Mouse (Mus musculus) liver, postnatal 0 days (tissue): ENCODE measurements around the gene Patz1. TPM values are rescaled to one million over a fixed set of nuclear protein-coding genes. Genes with fewer than 3 reads are reported as not detected.
A peak's percentile ranks its signal among the peaks of the same experiment; 100 is the strongest.

ENCODE experiments used
- ATAC-seq: fragments of 200-750 bp; cut with Nextera tagmentation; 2 replicates; pipeline ENCODE4 v1.8.0; 2017; ENCODE audit warnings: mild to moderate bottlenecking, moderate library complexity
- DNase-seq: peaks from one replicate; pipeline ENCODE4 v3.0.0-alpha.2; 2016
- H3K27ac ChIP-seq: fragments of 300-500 bp; sonication (generic); 2 replicates; pipeline ENCODE4 v1.5.1; 2014; ENCODE audit warnings: antibody characterized with exemption, moderate library complexity, mild to moderate bottlenecking, low read depth
- H3K27me3 ChIP-seq: fragments of 300-500 bp; sonication (generic); 2 replicates; pipeline ENCODE4 v1.6.1; 2014; ENCODE audit warnings: low read length, control low read depth, mixed read lengths; ENCODE audit not compliant: insufficient read depth
- H3K36me3 ChIP-seq: fragments of 300-500 bp; sonication (generic); replicated peaks from 2 replicates; pipeline ENCODE4 v1.6.1; 2014; ENCODE audit warnings: mild to moderate bottlenecking, control low read depth, low read length, moderate library complexity, mixed read lengths; ENCODE audit not compliant: insufficient read depth
- H3K4me1 ChIP-seq: fragments of 300-500 bp; sonication (generic); 2 replicates; pipeline ENCODE4 v1.6.1; 2014; ENCODE audit warnings: antibody characterized with exemption, mild to moderate bottlenecking, control low read depth; ENCODE audit not compliant: insufficient read depth
- H3K4me2 ChIP-seq: fragments of 300-500 bp; sonication (generic); 2 replicates; pipeline ENCODE4 v1.6.1; 2014; ENCODE audit warnings: low read depth, mild to moderate bottlenecking, low read length, moderate library complexity, mixed read lengths
- H3K4me3 ChIP-seq: fragments of 300-500 bp; sonication (generic); 2 replicates; pipeline ENCODE4 v1.5.1; 2014; ENCODE audit warnings: low read depth, low read length
- H3K9ac ChIP-seq: fragments of 300-500 bp; sonication (generic); replicated peaks from 2 replicates; pipeline ENCODE4 v1.6.1; 2014; ENCODE audit warnings: mild to moderate bottlenecking, moderate library complexity
- H3K9me3 ChIP-seq: fragments of 300-500 bp; sonication (generic); 2 replicates; pipeline ENCODE4 v1.6.1; 2016; ENCODE audit warnings: mild to moderate bottlenecking, control low read depth, low read length, mixed read lengths
- CTCF ChIP-seq: sonication (generic); IDR thresholded peaks from 2 replicates; pipeline ENCODE4 v1.5.1; 2016; ENCODE audit warnings: antibody characterized with exemption, low read depth
- EP300 ChIP-seq: IDR thresholded peaks from 2 replicates; pipeline ENCODE4 v1.6.1; 2016; ENCODE audit warnings: antibody characterized with exemption, low read depth, mild to moderate bottlenecking
- WGBS: fragments of 180-500 bp; shearing (Covaris S2); extraction: QIAGEN DNeasy Blood & Tissue Kit; methylation state at CpG from one replicate; pipeline ENCODE4 v1.1.7; 2014; ENCODE audit not compliant: insufficient replicate concordance; 5-methylcytosine and 5-hydroxymethylcytosine counted together
- polyA plus RNA-seq: library from polyadenylated mRNA; unstranded; fragments of >200 nt; fragmentation: Nextera tagmentation; extraction: Ambion mirVana; gene quantifications from 2 replicates; pipeline ENCODE4 v1.2.1, GENCODE M21; 2015

The Patz1 gene
- polyA plus RNA-seq, 1 experiment from 2014 or later = 8.8 TPM

GRCm38 (mm10) chr11:3305821-3306220, 17.1 kb downstream of the Patz1 start:
- Histone ChIP-seq H3K36me3 (peaks cover 64% of the 10 kb centered on the region), H3K4me3 (no peak overlapping the region), H3K27me3 (no peaks in the 10 kb centered on the region), H3K9ac (no peak overlapping the region), H3K27ac (no peak overlapping the region), H3K9me3 (no peaks in the 10 kb centered on the region), H3K4me1 (no peaks in the 10 kb centered on the region; the same call in 1 of the 2 replicates), H3K4me2 (no peak overlapping the region)
- no peak for DNase-seq
- ATAC-seq = no peak
- TF ChIP-seq CTCF (no peak), EP300 (no peak)
- 84% methylated on average over 4 of the region's 4 CpGs for WGBS

DNA sequence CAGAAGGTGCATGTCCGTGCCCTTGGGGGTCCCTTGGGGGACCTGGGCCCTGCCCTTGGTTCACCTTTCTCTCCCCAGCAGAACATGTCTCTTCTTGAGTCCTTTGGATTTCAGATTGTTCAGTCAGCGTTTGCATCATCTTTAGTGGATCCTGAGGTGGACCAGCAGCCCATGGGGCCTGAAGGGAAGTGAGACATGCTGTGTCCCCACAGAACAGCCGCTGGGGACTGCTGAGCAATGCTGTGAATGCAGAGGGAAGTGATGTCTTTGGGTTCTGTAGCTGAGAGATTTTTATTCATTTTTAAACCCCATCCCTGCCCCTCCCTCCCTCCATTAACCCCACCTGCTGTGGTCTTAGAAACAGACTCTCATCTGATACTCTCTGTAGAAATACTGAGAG, 19.2 kb downstream of the Patz1 start:
- no peak overlapping the region for H3K4me2 ChIP-seq

DNA sequence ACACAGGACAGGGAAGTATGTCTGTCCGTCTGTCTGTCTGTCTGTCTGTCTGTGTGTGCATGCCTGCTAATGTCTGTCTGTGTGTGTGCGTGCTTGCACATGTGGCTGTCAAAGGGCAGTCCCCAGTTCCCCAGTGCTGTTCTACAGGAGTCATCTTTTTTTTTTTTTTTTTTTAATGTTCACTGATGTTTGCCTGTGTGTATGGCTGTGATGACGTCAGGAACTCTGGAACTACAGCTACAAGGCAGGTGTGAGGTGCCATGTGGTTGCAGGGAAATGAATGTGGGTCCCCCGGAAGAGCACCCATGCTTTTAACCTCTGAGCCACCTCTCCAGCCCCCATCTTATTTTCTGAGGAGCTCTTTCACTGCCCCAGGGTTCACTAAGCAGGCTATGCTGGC, 21.2 kb downstream of the Patz1 start:
- no peak for ATAC-seq
- no peaks in the 10 kb centered on the region for H3K27me3 ChIP-seq
- H3K4me3 ChIP-seq = no peak overlapping the region
- no peak overlapping the region for H3K27ac ChIP-seq
- H3K4me1 ChIP-seq = peaks cover 11% of the 10 kb centered on the region
- TF ChIP-seq EP300 = no peak
- no peak for TF ChIP-seq CTCF
- 80% methylated on average over 4 of the region's 4 CpGs for WGBS
- no peak for DNase-seq
- no peak overlapping the region for H3K9ac ChIP-seq
- H3K4me2 ChIP-seq = no peak overlapping the region
- peaks cover 51% of the 10 kb centered on the region for H3K36me3 ChIP-seq
- no peaks in the 10 kb centered on the region for H3K9me3 ChIP-seq

More for the DNA sequence above, 19.2 kb downstream of the Patz1 start:
- no peak for TF ChIP-seq EP300
- TF ChIP-seq CTCF = no peak
- H3K36me3 ChIP-seq = peaks cover 56% of the 10 kb centered on the region
- no peak overlapping the region for H3K4me3 ChIP-seq
- H3K27me3 ChIP-seq = no peaks in the 10 kb centered on the region
- 66% methylated on average over 3 of the region's 3 CpGs for WGBS
- H3K9ac ChIP-seq = no peak overlapping the region
- DNase-seq (no peak), ATAC-seq (no peak)
- H3K4me1 ChIP-seq = peaks cover 2% of the 10 kb centered on the region
- H3K9me3 ChIP-seq = no peaks in the 10 kb centered on the region
- no peak overlapping the region for H3K27ac ChIP-seq

GRCm38 (mm10) chr11:3310789-3311585, 22.3 kb downstream of the Patz1 start:
- peak overlapping the region; percentile 34; the same call in 1 of the 2 replicates for H3K27ac ChIP-seq

GRCm38 (mm10) chr11:3311586-3312347, 23.1 kb downstream of the Patz1 start:
- no peak overlapping the region for H3K4me3 ChIP-seq
- no peaks in the 10 kb centered on the region for H3K9me3 ChIP-seq
- H3K9ac ChIP-seq = no peak overlapping the region
- ATAC-seq (no peak), DNase-seq (no peak)
- H3K27ac ChIP-seq = no peak overlapping the region
- H3K4me1 ChIP-seq = peaks cover 11% of the 10 kb centered on the region
- TF ChIP-seq CTCF (no peak), EP300 (no peak)
- WGBS = 63% methylated on average over 9 of the region's 10 CpGs
- H3K4me2 ChIP-seq = no peak overlapping the region
- no peaks in the 10 kb centered on the region for H3K27me3 ChIP-seq
- H3K36me3 ChIP-seq = peaks cover 36% of the 10 kb centered on the region

More at GRCm38 (mm10) chr11:3310789-3311585, 22.3 kb downstream of the Patz1 start:
- DNase-seq (no peak), ATAC-seq (no peak)
- Histone ChIP-seq H3K4me2 (no peak overlapping the region), H3K9ac (no peak overlapping the region), H3K36me3 (peaks cover 42% of the 10 kb centered on the region), H3K27me3 (no peaks in the 10 kb centered on the region), H3K4me3 (no peak overlapping the region), H3K4me1 (peaks cover 11% of the 10 kb centered on the region), H3K9me3 (no peaks in the 10 kb centered on the region)
- TF ChIP-seq EP300 (no peak), CTCF (no peak)
- WGBS = 50% methylated on average over 9 of the region's 10 CpGs

DNA sequence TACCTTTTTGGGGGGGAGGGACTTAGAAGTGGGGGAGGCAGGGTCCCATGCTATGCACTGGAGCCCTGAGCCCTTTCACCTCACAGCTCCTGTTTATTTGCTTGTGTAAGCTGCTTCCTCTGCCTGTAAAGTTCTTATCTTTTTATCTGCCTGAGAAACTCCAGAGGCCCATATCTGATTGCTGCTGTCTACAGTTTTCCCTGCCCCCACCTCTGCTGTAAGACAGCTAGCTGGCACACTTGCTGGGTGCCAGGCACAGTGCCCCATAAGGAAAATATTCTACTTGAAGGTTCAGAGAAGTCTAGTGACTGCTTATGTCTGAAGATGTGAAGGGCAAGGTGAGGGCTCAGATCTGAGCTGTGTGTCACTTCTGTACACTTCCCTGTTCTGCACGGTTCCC, 24.6 kb downstream of the Patz1 start:
- TF ChIP-seq EP300 (no peak), CTCF (no peak)
- H3K9ac ChIP-seq = no peak overlapping the region
- no peaks in the 10 kb centered on the region for H3K9me3 ChIP-seq
- peaks cover 20% of the 10 kb centered on the region for H3K36me3 ChIP-seq
- peaks cover 11% of the 10 kb centered on the region for H3K4me1 ChIP-seq
- WGBS = 37% methylated on average over 1 of the region's 1 CpGs
- no peak overlapping the region for H3K4me3 ChIP-seq
- no peak for DNase-seq
- no peak for ATAC-seq
- no peaks in the 10 kb centered on the region for H3K27me3 ChIP-seq
- H3K27ac ChIP-seq = no peak overlapping the region
- H3K4me2 ChIP-seq = no peak overlapping the region
